Mouse (Mus musculus): ENCODE measurements around the gene Gsk3b.
"Not testable (repeated sequence)": the region's sequence is repeated elsewhere in the genome, so short reads cannot be mapped to it uniquely, and the experiment has no call there.

The Gsk3b gene

DNA sequence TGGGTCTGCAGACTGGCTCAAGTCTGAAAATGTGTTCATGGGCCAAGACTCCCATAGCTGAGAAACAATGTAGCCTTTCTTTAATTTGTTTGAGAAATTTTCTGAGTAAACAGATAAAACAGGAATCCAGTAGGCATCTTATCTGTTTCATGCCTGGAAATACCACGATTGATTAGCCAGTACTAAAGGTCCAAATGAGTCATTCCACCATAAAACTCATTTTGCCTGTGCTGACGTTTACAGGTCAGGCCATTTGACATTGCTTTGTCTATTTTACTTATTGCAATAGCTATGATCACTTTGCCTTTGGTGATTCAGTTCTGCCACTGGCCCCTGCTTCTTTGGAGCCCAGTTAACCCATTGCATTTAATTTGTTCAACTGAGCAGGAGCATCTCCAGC lies 11.8 kb downstream of the Gsk3b start:
- DNase-seq (ENCODE audit: low spot score in 2 of 2): no peak

DNA sequence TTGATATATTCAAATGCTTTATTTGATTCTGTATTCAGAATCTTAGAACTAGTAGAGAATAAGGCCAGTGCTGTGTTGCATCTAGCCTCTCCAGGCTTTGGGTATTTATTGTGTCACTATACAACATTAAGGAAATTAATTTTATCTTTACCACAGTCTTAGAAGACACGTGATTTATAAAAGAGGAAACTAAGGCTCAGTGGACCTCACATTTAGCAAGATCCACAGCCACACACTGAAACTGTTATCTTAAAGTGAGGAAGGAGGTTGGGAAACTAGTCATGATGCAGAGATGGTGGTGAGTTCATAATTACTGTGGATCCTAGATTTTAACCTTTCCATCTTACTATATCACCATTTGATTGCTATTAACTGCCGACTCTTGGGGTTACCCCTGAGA lies 16.7 kb downstream of the Gsk3b start:
- DNase-seq (ENCODE audit: low spot score in 2 of 2): no peak

DNA sequence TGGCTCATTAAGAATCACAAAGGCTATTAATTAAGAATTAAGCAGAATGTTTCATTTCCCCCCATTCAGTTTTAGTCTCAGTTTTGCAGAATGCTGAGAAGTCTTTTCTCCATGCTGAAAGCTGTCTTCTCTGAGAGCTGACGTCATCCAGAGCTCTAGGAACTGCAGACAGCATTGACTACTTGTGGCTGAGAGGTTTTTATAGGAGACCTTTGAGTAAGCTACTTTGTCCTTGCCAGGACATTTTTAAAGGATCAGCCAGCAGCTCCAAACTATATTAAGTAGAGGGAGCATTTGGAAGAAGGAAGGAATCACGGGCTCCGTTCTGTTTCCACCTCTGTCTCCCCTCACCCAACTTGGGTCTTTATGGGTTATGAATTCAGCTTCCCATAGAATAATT lies 17.7 kb downstream of the Gsk3b start:
- no peak for DNase-seq (ENCODE audit: low spot score in 2 of 2)

DNA sequence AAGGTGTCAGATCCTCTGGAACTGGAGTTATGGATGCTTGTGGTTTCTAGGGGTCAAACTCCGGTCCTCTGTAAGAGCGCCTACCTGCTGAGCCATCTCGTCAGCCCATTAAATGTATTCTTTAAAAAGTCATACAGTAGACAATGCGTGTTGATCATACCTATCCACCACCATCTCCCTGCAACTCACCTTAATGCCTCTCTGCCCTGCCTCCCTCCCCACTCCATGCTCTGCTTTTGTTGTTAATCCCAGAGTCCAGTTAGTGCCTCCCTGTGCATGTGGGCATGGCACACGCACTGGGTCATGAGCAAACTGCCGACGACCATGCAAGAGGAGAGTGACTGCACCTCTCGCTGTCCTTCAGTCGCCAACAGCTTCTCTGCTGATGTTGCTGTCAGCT lies 21.2 kb downstream of the Gsk3b start:
- no peak for DNase-seq (ENCODE audit: low spot score in 2 of 2)

DNA sequence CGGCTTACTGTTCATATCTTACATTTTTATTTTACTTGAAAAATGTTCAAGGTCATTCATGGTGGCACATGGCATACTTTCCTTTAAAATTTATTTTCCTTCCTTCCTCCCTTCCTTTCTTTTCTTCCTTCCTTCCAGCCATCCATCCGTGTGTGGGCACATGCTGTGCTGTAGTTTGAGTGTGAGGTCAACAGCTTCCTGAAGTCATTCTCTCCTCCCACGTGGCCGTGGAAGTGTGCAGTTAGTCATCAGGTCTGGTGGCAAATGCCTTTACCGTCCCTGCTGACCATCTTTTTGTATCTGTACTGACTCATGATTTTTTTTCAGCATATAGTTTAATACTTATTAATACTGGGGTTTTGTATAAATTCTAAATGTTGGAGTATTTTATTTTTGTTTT lies 21.8 kb downstream of the Gsk3b start:
- DNase-seq (ENCODE audit: low spot score in 2 of 2): no peak

DNA sequence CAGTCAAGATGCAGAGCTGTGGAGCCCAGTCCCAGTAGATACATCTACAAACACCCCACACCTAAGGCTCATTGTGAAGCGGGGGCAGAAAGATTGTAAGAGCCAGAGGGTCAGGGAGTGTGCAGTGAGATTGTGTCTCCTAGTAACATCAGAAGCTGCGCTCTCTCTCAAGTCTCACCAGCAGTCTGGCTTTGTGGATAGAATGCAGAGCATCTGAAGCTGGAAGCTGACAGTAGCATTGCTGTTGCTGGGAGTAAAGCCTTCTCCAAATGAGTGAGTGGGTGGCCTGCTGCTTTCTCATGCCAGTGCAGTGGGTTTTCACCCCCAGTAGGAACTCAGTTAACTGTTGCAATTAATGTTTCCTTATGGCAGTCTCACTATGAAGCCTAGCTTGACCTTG lies 25.3 kb downstream of the Gsk3b start:
- DNase-seq (ENCODE audit: low spot score in 2 of 2): no peak

DNA sequence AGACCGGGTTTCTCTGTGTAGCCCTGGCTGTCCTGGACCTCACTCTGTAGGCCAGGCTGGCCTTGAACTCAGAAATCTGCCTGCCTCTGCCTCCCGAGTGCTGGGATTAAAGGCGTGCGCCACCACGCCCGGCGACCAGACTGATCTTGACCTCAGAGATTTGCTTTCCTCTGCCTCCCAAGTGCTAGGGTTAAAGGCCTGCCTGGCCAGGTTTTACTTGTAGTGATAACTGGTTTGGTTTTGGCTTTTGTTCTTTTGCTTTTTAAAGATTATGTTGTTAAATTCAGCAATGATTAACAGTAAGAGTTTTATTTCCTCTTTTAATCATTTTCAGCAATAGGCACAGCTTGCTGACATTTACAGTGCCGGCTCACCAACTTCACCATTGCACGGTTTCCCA lies 29.1 kb downstream of the Gsk3b start:
- DNase-seq (ENCODE audit: low spot score in 2 of 2): not testable (repeated sequence)

DNA sequence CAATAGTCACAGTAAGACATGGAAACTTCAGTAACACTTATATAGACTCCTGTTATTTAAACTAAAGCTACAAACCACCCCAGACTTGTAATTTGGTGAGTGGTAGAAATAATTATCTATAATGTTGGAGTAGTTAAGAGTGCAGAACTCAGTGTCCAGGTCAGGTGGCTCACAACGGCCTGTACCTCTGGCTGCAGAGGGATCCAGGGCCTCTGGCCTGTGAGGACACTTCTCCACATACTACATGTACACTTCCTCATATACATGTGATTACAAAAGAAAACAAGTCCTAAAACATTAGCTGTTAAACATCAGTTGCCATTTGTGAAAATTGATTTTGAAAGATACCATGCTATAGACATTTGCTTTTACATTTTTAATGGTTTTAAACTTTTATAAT lies 29.9 kb downstream of the Gsk3b start:
- no peak for DNase-seq (ENCODE audit: low spot score in 2 of 2)

DNA sequence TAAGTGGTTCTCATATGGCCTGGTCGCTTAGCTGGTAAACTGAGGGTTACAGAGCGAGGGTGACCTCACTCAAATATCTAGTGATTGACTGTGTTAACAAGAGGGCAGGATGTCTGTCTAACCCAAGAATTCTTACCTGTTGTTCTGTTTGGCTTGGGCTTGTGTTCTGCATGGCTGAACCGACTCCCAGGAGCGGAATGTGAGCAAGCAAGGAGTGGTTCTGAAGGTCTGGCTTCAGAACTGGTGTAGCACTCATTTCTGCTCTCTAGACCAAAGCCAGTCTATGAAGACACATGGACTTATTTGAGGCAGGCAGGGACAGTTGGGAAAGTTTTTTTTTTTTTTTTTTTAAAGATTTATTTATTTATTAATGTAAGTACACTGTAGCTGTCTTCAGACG lies 30.5 kb downstream of the Gsk3b start:
- DNase-seq (ENCODE audit: low spot score in 2 of 2): no peak

DNA sequence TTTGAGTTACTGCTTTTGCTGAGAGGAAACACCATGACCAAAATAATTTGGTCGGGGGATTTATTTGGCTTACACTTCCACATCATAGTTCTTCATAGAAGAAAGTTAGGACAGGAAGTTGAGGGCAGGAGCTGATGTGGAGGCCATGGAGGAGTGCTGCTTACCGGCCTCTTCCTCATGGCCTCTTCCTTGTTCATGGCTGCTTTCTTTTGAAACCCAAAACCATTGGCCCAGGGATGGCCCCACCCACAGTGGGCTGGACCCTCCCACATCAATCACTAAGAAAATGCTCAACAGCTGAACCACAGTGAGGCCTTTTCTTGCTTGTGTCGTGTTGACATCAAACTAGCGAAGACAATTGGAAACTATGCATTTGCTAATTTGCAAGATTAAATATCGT lies 40.4 kb downstream of the Gsk3b start:
- no peak for DNase-seq (ENCODE audit: low spot score in 2 of 2)

DNA sequence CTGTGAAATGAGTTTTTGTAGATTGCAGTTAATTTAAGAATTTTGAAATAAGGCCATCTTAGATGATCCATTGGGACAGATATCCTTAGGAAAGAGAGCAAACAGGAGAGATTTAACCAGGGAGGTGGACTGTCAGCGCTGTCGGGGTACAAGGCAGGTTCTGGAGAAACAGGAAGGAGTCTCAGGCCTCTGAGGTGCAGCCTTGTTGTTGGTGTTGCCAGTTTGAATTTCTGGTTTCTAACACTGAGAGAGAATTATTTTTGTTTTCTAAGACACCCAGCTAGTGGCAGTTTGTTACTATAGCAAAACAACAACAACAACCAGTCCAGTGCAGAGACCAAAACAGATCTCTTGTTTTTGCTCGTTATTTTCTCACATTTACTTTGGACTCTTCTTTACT lies 42.2 kb downstream of the Gsk3b start:
- DNase-seq (ENCODE audit: low spot score in 2 of 2): no peak

DNA sequence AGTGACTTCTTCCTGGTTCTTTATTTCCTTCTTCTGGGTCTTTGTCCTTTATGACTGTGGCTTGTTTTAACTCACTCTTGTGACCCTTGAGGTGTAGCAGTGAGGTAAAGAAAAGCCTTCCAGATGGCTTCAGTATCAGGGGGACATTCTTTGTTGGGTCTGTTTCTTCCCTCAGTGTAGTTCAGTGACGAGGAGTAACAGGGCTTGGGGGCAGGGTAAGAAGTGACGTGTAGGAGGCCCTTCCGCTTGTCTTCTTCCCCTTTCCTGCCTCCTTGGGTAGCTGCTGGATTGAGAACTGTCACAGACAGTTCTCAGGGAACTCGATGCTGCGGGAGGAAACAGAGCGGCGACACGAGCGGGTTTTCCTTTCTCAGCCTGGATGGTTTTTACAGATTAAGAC lies 43.0 kb downstream of the Gsk3b start:
- no peak for DNase-seq (ENCODE audit: low spot score in 2 of 2)

DNA sequence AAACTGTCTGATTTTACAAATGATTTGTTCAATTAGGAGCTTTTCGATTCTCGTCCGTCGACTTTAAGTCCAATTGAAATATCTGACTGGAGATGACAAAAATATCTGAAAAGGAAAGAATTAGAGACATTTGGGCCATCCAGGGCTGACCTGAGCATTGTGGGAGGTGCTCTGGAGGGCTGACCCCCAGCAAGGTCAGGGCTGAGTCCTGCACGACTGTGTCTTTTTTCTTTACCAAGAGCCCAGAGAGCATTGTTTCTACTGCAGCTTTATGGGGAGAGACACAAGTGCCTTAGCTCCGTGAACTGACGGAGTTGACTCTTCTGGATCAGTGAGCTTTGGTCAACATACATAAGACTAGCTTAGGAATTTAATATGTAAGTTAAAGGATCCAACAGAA lies 43.4 kb downstream of the Gsk3b start:
- DNase-seq (ENCODE audit: low spot score in 2 of 2): no peak

DNA sequence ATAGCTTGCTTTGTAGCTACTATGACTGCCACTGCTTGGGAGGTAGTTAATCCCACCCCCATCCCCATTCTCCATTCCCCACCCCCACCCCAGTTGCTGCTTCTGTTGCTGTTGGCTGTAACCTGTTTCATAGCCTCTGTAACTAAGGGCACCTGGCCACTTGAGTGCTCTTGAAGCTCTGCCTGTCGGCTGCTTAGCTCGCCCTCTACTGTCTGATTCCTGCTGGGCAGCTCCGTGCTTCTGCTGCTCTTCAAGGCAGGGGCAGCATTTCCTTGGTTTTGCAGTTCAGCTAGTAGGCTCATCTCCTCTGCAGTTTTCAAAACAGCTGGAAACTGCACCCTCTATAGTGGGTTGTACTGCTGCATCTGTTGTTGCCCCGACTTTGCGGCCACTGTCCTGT lies 48.5 kb downstream of the Gsk3b start:
- no peak for DNase-seq (ENCODE audit: low spot score in 2 of 2)

DNA sequence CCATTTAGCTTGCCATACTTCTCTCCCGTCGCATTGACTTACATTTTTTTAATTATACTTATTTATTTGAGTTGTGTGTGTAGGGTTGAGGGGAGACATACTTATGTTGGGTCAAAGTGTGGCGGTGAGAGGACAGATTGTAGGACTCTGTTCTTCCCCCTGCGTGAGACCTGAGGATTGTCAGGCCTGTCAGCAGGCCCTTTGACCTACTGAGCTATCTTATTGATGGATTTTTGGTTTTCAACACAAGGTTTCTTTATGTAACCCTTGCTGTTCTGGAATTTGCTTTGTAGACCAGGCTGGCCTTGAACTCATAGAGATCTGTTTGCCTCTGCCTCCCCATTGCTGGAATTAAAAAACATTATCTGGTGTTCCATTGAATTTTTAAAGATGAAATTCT lies 56.1 kb downstream of the Gsk3b start:
- DNase-seq (ENCODE audit: low spot score in 2 of 2): no peak

DNA sequence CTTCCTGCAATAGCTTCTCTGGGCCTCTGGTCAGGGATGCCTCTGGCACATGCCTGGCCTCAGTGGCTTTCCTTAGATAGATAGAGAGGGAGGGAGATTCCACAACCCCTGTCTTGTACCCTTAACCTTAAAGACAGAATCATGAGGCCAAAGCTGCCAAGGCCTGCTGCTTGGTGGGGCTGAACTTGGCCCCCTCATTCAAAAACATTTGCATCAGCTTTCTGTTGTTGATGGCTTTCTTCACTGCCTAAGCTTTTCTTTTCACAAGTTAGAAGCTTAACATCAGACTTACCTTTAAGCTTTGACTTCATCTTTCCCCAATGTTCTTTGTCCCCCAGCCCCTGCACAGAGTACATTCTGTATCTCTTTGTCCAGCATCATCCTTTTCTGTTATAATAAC lies 61.8 kb downstream of the Gsk3b start:
- no peak for DNase-seq (ENCODE audit: low spot score in 2 of 2)

DNA sequence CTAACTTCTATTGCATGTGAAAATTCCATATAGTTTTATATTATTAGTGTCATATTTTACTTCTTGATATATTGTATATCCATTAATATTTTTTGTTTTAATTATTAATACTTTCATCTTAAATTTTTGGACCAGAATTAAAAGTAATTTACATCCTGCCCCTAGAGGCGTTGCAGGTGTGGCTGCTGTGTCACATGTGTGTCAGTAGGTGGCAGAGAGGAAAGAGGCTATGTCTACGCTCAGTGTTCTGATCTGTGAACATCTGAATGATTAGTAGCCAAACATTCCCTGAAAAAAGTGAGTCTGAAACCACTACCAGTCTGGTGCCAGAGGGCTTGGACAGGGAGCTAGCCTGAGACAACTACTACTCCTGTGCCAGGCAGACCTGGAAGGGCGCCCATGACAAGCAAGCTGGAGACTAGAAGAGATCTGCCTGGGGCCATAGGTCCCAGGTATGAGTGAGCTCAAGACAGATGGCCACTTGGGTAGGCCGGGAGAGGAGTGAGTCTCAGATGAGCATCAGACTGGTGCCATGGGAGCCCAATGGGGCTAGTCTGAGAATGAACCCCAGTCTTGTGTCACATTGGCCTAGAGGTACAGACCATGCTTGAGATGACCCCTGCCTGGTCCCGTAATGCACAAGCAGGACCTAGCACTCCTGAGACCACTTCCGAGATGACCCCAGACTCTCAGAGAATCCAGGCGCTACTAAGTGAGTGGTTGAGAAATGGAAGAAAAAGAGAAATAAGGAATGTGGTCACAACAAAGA lies 69.2 kb downstream of the Gsk3b start:
- DNase-seq (ENCODE audit: low spot score in 2 of 2): no peak

DNA sequence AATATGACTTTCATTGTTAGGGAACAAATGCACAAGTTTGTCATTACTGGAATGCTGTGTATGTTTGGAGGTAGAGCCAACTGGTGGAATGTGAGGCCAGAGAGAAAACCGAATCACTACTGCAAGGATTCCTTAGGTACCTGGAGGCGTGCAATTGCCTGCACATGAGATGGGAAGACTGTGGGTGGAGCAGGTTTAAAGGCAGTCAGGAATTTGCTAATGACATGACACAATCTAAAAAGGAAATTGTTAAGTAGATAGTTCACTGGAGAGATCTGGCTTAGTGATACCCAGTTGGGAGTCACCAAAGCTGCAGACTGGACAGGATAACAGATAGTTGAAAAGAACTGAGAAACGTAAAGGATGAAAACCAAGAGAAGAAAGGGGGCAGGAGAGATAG lies 73.2 kb downstream of the Gsk3b start:
- DNase-seq (ENCODE audit: low spot score in 2 of 2): no peak

DNA sequence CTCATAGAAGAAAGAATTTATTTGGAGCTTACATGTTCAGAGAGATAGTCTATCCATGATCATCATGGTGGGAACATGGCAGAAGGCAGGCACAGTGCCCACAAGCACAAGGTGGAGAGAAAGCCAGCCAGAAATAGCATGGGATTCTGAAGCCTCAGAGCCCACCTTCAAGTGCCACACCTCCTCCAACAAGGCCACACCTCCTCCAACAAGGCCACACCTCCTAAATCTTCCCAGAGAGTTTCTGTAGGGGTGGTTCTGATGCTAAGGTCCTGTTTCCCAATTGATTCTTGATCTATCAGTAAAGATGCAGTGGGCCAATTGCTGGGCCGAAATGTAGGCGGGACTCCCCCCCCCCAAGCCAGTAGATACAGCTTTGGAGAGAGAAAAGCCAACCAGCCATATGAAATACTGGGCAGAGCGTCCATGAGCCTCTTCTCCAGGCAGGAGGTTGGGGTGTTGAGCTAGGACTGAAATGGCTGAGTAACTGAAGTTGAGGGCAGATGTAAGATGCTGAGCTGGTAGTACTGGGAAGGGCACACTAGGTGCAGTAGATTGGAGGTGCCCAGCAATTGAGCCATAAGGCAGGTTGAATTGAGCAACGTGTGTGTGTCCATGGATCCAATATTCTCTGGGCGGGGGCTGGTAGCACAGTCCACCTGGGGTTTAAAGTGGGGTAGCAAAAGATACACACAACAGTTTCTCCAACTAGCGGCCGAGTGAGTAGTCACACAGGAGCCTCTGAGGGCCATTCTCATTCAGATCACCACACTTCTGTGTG lies 76.2 kb downstream of the Gsk3b start:
- DNase-seq (ENCODE audit: low spot score in 2 of 2): no peak

DNA sequence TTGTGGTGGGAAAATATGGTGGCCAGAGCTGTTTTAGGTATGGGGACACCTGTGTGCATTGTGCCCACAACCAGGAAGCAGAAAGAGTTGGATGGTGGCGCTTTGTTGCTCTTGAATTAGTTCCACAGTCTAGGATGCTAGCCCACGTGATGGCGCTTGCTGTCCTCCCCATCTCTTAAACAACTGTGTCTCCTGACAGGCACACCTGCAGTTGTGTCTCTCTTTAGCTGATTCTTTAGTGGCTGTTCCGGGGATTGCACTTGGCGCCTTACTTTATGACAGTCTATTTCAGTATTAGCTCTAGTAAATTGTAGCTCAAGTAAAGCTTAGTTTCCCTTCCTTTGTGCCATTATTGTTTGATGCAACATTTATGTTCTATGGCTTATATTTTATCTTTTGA lies 80.2 kb downstream of the Gsk3b start:
- no peak for DNase-seq (ENCODE audit: low spot score in 2 of 2)

DNA sequence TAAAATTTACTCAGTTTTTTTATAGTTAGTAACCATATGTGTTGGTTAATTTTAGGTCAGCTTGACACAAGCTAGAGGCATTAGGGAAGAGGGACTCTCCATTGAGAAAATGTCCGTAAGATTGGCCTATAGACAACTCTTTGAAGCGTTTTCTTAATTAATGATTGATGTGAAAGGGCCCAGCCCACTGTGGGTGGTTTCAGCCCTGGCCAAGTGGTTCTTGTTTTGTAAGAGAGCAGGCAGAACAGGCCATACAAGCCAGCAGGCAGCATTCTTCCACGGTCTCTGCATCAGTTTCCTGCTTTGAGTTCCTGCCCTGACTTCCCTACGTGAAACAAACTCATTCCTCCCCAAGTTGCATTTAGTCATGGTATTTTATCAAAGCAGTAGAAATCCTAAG lies 90.3 kb downstream of the Gsk3b start:
- DNase-seq (ENCODE audit: low spot score in 2 of 2): no peak

DNA sequence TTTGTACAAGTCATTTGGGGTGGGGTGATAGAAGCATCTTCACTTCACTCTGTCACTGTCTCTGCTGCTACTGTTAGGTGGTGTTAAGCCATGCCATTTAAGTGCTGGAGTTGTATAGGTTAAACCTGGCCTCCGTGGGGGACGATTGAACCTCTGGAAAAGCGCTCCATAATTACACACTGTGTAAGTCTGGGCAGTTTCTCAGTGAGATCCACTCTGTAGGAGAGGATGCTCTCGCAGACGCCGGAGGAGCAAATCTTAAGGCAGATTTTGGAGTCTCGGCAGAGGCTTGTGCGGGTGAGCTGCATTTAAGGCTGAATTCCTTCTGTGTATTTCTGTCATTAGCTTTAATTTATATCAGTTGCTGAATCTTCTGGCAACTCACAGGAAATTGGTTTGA lies 92.6 kb downstream of the Gsk3b start:
- no peak for DNase-seq (ENCODE audit: low spot score in 2 of 2)

DNA sequence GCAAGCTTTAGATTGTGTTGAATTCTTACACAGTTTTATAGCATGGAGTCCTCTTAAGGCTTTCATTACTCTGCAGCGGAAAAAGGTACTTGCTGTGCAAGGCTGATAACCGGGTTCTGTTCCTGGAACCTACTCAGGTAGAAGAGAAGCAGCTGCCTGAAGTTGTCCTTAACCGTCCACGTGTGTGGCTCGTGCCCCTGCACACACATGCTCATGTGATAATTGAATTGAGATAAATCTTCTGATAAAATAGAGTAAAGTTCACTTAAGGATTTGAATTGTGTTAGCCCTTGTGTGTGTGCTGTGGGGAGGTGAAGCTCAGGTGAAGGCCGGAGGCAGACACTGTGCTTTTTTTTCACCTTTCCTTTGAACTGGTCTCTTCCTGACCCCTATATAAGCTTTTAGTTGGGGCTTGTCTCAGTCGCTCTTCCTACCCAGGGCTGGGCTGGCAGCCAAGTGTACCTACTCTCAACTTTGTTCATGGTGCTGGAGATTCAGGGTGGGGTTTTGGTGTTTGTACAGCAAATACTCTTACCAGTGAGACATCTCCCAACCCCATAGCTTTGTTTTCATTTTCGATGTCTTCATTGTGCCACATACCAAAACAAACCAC lies 96.0 kb downstream of the Gsk3b start:
- DNase-seq (ENCODE audit: low spot score in 2 of 2): no peak

Measured in right cerebral cortex, postnatal 10 days (tissue).